Mouse (Mus musculus) kidney, postnatal 4 days (tissue): Measurements from ENCODE around the gene Pphln1.

ENCODE experiments used
- DNase-seq, 2 experiments: peaks; one replicate each; pipeline ENCODE4 v3.0.0; 2021; ENCODE audit warnings: mixed read lengths in 2 of 2

Pphln1 gene

DNA sequence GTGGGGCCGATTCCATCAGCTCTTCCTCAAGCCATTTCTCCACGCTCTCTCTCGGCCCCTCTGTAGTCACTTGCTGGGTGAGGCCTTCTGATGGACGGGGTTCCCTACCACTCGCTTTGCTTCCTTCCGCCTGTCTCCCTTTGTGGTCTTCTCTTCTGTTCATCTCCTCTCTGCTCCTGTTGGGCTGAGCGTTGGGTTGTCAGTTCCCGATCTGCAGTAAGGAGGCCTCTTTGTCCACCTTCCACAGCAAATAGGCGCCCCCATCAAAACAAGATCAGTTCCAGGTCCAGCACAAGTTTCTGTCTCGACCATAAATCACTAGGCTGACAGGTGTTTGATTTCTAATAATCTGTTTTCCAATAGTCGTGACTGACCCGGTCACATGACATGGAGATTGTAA is 37.8 kb downstream of the Pphln1 start:
- DNase-seq, result no peak

DNA sequence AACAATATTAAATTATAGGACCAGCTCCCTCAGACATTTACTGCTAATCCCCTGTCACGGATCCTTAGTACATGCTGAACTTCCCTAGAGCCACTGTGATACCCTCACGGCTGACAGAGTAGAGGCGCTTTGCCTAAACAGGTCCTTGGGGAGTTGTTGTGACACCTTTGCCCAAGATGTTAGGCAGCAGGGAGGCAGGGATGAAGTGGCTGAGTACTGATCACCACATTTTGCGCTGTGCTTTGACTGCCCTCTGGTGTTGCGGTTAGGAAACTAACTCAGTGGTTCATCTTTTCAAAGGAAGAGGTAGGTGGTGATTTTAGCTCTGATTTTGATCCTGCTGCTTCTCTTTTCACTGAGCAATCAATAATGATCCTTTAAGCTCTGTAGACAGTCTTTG is 40.5 kb downstream of the Pphln1 start:
- peak; percentile 73 to 75 for DNase-seq

DNA sequence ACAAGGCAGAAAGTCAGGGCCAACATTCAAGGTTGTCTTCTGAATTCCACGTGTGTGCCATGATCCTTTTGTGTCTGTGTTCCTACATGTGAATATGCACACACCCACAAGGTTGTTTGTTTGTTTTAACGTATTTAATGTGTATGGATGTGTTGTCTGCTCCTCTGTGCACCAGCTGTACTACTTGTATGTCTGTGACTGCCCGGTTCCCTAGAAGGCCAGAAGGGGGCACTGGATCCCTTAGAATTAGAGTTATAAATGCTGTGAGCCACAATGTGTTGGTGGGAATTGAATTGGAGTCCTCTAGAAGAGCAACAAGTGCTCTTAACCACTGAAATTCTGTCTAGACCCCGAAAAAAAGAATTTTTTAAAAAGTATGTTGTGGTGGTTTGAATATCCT is 44.1 kb downstream of the Pphln1 start:
- DNase-seq, result peak in 1 of 2 experiments; percentile 13

DNA sequence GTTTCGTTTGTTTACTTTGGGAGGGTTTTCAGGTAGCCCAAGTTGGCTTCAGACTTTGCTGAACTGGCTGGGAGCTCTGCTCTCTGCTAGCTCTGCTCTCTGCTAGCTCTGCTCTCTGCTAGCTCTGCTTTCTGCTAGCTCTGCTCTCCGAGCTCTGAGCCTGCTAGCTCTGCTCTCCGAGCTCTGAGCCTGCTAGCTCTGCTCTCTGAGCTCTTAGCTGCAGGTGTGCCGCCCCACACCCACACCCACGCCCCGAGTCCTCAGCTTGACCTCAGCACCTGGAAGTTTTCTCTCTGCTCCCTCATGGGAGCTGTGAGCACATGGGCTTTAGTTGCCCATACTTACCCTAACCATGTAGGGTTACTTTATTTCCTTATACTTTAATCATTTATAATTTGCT is 45.5 kb downstream of the Pphln1 start:
- DNase-seq, result no peak

DNA sequence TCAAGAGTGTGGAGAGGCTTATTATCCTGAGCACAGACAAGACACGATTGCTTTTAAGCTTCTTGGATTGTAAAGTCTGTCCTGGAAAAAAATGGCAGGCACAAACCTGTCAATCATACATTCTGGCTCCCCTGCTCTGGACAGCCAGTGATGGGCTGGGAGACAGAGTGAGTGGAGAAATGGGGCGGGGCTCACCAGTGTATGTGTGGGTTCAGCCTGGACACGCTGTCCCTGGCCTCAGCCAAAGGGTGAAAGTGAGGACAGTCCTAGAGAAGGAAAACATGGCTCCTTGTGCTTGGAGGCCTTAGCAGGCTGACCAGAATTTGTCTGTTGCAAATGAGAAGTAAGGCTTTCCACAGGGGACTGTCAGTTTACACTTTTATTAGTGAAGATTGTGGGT is 50.7 kb downstream of the Pphln1 start:
- no peak for DNase-seq

DNA sequence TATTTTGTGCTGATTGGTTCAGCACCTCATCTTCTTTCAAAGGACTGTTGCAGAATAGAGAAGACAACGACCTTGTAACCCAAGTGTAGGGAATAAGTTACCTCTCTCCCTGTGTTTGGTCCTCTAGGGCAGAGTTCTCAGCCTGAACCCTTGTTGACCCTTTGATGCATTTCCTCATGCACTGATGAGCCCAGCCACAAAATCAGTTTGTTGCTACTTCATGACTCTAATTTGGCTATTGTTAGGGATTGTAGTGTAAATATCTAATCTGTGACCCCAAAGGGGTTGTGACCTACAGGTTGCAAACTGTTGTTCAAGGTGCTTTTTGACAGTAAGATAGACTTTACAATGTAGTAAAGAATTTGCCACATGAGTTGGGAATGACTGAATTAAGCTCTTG is 55.1 kb downstream of the Pphln1 start:
- no peak for DNase-seq

DNA sequence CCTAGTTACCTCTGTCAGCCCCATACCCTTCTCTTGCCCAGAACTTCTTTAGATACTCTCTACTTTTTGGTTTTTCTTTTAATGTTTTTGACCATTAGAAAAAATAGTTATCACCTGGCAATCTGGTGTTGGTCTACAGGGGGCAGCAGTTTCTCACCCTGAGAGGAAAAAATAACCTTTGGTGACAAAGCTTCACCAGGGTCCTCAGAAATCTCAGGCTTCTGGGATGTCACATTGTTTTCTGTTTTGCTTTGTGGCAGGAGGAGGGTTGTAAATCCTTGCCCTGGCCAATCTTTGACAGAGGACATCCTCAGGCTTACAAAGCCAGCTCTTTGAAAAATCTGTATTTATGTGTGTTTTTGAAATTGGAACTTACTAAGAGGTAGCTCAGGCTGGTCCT is 57.9 kb downstream of the Pphln1 start:
- DNase-seq, result peak in 1 of 2 experiments; percentile 17

DNA sequence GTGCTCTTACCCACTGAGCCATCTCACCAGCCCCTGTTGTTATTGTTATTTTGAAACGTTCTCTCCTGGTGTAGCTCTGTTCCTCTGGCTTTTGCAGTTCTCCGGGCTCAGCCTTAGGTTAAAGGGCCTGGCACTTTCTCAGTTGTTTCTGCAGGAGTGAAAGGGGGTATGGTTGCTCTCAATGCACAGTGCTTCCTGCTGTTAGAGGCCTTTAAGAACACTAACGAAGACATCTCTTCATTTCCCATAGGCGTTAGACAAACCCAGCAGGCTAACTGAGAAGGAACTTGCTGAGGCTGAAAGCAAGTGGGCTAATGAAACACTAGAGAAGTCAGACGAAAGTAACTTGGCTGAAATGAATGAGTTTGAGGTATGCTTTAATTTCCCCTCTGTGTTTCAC is 61.3 kb downstream of the Pphln1 start:
- DNase-seq, result no peak

DNA sequence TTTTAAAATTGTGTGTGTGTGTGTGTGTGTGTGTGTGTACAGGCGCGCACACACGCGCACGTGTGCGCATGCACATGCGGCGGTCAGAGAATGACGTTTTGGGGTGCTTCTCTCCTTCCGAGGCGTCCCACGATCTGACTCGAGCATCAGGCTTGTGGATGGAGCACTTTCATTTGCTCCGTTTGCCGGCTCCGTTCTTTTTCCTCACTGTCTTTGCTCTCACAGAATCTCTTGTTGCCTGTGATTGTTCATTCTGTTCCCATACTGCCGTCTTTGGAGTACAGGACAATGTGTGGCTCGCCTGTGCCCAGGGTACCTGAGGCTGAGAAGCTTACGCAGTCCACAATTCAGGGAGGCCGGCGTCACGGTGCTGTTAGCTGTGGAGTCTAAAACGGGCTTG is 62.9 kb downstream of the Pphln1 start:
- DNase-seq, result no peak

DNA sequence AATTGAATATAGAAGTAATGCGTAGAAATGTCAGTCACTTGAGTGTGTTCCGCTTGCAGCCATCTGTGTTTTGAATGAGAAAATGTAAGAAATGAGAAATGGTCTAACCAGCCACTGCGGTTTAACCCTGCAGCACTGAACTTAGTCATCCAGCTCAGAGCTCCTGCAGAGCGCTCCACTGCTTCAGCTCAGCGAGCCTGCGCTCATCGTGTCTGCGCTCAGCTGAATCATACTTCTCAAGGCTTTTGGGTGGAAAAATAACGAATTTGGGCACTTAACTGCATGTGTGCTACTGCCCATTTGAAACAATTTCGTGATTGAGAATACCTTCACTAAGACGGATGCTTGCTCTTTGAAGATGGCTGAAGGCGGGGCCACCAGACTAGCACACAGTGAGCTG is 73.5 kb downstream of the Pphln1 start:
- DNase-seq, result no peak

DNA sequence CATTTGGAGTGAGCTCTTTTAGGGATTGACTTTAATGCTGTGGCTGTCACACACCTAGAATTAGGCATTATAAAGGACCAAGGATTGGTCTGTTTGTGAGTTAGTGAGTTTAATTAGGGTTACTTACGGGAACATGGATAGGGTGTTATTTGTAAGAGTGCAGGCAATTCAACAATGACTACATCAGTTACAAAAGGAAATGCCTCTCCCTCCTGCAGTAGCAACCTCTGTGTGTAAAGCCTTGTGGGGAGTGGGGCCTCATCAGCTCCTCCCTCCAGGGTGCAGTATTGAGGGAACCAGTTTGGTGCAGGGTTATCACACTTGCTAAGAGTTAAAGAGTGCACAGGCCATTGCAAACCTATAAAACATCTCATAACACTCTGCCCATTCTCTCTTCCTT is 73.9 kb downstream of the Pphln1 start:
- no peak for DNase-seq

DNA sequence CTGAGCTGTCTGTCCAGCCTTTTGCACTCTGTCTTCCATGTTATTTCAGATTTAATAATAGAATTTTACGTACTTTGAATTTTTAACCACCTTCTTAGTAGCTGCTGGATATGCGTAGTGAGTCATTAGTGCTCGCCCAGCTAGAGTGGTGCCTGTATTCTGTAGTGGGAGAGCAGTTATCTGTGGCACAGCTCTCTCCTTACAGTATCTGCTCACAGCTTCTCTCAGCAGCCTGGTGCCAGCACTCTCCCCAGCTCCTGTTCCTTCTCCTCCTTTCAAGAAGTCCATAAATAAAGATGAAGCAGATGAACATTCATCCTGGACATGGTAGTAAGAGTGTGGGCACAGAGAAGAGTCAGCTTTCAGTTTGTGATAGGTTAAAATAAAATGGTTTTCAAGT is 76.1 kb downstream of the Pphln1 start:
- DNase-seq, result no peak

DNA sequence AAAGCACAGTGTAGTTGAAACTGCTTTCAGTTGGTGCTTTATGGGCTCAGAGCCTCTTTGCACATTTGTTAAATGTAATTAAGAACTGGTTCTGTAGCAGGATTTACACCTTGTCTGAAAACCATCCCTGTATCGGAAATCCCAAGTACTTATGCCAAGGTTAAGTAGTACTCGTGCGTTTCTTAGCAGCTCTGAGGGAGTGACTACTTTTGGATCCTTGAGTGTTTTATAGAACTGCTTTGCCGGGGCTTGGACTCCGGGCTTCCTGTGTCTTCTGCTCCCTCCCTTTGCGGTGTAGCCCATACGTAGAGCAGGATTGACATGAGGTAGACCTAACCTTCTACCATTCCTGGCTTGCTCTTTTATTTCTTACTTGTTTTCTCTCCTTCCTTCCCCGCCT is 77.5 kb downstream of the Pphln1 start:
- no peak for DNase-seq

DNA sequence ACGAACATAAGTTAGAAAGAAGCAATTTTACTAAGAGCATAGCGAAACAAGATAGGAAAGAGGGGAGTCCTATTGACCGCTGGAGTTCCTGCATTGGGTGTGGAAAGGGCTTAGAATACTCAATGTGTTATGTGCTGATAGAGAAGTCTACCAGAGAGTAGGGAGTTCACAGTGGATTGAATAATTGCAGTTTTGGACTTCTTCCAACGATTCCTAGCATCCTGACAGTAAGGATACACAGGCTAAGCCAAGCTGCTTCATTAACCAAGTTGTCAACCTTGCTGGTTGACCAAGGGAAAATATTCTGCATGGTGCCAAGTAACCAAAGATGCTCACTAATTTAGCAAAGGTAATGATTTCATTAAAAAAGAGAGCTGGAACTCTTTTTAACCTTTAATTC is 79.6 kb downstream of the Pphln1 start:
- DNase-seq, result no peak

DNA sequence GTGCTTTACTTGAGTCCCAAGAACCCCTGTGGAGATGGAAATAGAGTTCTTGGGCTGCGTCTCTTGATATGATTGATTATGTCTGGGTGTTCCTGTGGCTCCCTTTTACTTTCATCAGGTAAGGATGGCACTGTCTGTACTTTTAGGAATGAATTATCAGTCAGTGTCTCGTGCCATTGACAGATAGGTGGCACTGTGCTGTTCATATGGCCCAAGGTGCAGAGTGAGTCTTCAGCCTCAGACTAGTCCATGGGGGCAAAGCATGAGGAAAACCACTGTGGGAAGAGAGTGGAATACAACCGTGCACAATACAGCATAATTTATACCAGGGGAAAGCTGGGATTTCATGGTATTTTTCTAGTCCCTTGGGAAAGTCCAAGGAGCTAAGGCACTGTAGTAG is 80.5 kb downstream of the Pphln1 start:
- DNase-seq, result no peak

DNA sequence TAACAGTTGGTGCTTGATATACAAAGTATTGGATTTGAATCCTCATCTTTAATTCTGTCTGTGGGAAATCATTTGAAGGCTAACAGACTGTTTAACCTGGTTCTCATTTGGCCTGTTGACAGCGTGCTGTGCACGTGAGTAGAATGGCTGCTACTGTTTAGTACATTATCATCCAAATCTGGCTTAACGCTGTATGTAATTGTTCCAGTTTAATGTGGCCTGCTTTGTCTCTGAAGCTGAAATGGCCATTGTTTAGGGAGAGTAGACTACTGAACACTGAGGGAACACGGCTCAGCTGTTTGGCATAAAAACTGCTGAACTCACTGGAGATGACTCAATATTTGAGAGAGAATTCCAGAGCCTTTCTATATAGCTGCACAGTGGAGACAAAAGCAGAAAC is 81.3 kb downstream of the Pphln1 start:
- no peak for DNase-seq

DNA sequence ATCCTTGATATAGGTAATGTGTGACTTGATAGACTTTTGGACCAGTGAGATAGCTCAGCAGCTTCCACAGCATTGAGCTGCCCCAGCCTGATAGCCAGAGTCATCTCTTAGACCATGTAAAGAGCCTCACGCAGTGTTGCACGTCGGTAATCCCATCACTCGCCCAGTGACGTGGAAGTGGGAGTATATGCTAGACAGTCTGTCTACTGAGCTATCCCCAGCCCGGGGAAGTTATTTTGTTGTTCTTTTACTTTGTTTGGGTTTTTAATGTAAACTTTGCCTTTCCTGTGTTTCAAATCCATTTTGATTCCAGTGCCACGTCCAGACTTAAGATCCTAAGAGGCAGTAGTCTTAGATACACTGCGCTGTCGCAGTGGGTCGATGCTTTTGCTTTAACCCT is 83.0 kb downstream of the Pphln1 start:
- no peak for DNase-seq

DNA sequence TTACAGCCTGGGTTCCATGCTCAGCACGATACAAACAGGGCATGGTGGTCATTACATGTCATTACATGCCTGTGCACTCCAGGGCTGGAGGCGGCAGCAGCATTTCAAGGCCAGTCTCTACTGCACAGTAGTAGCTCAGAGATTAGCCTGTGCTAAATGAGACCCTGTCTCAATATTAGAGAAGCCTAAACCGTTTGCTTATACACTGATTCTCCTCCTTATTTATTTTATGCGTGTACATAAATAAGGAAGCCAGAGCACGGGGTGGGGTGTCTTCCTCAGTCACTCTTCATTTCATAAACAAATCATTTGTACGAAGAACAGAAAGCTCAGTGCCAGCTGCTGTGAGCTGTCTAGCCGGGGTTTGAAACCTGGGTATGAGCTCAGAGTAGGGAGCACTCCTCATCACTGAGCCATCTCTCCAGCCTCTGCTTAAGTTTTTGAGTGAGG is 86.1 kb downstream of the Pphln1 start:
- DNase-seq, result no peak

DNA sequence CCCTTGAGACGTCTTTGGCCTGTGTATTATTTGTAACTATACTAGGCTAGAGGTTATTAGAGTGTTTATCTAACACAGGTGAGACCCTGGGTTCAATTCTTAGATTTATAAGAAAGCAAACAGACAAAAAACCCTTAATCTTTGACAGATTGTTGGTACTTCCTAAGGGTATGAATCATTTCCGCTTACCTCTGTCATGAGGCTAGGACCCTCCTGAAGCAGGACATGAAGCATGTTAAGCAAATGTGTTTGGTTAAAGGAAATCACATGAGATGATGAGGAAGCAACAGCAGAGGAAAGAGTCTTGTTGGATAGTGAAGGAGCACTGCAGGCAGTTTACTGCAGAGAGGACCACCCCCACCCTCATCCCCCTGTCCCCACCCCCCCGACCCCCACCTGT is 87.1 kb downstream of the Pphln1 start:
- no peak for DNase-seq

DNA sequence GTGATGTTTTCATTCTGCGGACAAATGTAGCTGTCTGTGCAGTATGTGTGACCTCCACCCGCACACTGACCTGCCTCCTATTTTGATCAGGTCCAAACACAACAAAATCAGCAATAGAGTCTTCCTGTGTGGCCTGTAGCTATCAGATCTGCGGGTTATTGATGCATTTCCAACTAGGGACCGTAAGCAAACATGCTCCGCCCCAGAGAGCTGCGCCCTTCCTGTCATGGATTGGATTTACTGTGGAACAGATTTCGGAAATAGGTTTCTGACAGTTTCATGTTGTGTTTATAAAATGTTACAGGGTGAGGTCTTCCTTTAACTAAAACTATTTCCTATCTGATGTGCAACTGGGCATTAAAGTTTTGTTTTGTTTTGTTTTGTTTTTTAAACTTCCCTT is 87.9 kb downstream of the Pphln1 start:
- DNase-seq, result peak; percentile 20 to 33

DNA sequence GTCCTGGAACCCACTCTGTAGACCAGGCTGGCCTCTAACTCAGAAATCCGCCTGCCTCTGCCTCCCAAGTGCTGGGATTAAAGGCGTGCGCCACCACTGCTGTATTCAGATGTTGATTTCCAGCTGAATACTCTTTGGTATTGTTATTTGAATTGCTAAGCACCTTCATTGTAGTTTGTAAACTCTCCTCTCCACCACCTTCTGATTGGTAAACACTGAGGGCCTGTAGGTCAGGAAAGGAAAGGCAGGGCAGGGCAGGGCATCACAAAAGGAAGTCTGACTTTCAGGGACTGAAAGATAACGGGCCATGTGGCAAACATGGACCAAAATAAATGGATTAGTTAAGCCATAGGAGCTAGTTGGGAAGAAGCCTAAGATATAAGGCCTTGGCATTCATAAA is 91.4 kb downstream of the Pphln1 start:
- DNase-seq, result no peak

DNA sequence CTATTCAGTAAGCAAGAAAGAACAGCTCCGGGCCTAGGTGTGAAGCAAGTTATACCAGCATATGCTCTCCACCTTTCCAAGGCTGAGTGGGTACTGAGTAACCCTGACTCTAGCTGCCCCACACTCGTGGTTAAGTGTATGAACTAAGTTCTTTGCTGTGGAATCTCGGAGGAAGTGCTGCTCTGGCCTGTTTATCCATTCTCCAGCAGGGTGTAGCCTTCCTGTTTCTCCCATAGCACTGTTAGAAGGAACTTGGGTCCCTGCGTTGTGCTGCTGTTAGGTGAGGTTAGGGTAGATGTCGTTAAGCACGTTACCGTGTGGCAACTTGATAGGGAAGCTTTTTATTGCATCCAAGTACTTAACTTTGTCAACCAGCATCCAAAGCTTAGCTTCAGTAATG is 96.5 kb downstream of the Pphln1 start:
- DNase-seq, result peak in 1 of 2 experiments; percentile 34

DNA sequence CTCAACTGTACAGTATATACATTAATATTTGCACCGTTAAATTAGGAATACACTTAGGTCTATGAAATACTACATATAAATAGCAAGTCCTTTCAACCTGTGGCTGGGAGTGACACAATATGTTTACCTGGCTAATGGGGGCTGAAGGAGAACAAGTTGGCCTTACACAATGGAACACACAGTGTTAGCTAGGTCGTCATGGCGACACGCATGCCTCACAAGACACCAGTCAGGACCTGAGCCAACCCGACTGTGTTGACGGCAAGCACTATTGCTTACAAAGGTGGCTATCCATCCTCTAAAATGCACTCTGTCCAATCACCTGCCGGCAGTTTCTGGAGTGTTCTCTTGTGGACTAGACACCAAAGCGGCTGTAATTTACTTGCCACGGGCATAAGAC is 101.7 kb downstream of the Pphln1 start:
- DNase-seq, result no peak

DNA sequence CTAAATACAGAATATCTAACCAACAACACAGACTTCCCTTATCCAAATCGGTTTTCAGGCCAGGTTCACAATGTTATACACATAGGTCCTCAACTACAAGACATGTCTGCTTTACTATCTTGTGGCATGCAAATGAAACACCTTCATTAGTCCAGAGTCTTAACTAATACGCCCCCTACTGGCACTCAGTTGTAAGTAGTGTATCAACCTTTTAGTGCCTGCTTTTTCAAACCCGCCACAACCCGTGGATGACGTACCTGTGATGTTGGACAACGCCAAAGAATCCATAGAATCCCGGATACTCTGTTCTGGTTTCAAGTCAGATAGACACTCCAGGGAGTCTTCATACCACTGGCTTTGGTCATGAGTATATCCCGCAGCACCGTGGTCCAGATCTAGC is 104.6 kb downstream of the Pphln1 start:
- DNase-seq, result no peak

DNA sequence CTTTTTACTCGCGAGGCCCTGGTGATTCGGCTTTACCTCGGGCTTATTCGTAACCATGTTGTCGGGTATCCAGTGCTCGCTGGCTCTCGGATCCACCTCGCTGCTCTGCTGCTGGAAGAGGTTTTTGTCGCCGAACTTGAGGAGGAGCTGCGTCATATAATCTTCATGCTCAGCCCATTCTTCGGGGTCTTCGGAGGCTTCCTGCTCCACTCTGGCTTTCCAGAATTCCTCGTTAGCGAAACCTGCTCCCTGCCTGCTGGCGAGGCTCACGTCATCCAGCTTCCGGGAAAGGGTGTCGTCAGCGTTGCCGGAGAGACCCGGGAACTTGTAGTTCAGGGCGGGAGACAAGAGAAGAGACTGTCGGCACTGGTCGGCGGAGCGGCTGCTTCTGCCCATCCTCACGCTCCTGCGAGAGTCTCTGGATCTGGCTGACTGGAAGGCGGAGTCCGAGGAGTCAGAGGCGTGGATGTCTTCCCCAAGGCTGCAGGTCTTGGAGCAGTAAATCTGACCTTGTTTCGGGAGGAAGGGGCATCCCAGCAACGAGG is 105.1 kb downstream of the Pphln1 start:
- no peak for DNase-seq

DNA sequence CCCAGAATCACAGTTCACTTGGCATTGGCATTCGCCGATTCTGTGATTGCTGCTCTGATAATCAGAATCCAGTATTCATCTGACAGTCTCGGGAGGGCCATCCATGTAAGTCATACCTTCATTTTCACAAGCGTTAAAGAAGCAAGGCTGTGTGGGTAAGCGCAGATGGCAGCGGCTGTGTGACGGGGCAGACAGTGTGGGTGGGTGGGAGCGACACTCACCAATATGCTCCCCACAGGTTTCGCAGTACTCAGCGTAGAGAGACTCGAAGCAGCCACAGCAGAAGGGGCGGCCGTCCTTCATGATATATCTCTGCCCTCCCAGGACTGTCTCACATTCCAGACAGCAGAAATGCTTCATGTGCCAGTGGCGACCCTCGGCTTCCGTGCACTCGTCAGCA is 106.7 kb downstream of the Pphln1 start:
- no peak for DNase-seq
